Mouse (Mus musculus): ENCODE data around the gene Cacnb4. TPM values are rescaled to one million over a fixed set of nuclear protein-coding genes. Genes with fewer than 3 reads are reported as not detected.

Cacnb4 gene
- total and polyA plus RNA-seq, 3 experiments: not detected

GRCm38 (mm10) chr2:52710804-52711203 lies 34.2 kb upstream of the Cacnb4 start:
- H3K9ac ChIP-seq (ENCODE audit: control insufficient read depth, low read depth, low read length, poor library complexity, severe bottlenecking): no peak overlapping the region
- TF ChIP-seq CHD2 (IDR thresholded peaks at IDR 0.05; ENCODE audit: low read length) (no peak), ZC3H11A (IDR thresholded peaks at IDR 0.05; ENCODE audit: low read depth, low read length) (no peak), CTCF (IDR thresholded peaks at IDR 0.05 in 2 of 3, conservative IDR thresholded peaks at IDR 0.05 in 1 of 3; ENCODE audit: control insufficient read depth in 1 of 3, insufficient read depth in 1 of 3, low read depth in 2 of 3, low read length in 3 of 3, poor library complexity in 1 of 3, severe bottlenecking in 1 of 3) (no peak), MAZ (IDR thresholded peaks at IDR 0.05; ENCODE audit: low read depth, low read length) (no peak), MYC (IDR thresholded peaks at IDR 0.05; ENCODE audit: low read depth, low read length) (no peak), RCOR1 (IDR thresholded peaks at IDR 0.05; ENCODE audit: low read depth, low read length) (no peak), POLR2AphosphoS2 (IDR thresholded peaks at IDR 0.05; ENCODE audit: low read length) (no peak), JUND (IDR thresholded peaks at IDR 0.05; ENCODE audit: low read depth, low read length) (no peak), TCF12 (IDR thresholded peaks at IDR 0.05; ENCODE audit: low read depth, low read length) (no peak), USF1 (IDR thresholded peaks at IDR 0.05; ENCODE audit: low read depth, low read length) (no peak)
- no peaks in the 10 kb centered on the region for H3K4me1 ChIP-seq (ENCODE audit: control insufficient read depth in 1 of 2, insufficient read depth in 2 of 2, low read length in 2 of 2)
- H3K9me3 ChIP-seq (replicated peaks; ENCODE audit: insufficient read depth, low read length): no peaks in the 10 kb centered on the region
- no peaks in the 10 kb centered on the region for H3K27me3 ChIP-seq (ENCODE audit: control insufficient read depth in 1 of 2, insufficient read depth in 2 of 2, low read length in 2 of 2)
- no peak overlapping the region for H3K27ac ChIP-seq (ENCODE audit: control insufficient read depth, low read depth, low read length)
- H3K79me2 ChIP-seq (ENCODE audit: control insufficient read depth, insufficient read depth, low read length, poor library complexity): no peaks in the 10 kb centered on the region
- no peak for DNase-seq (ENCODE audit: low read depth, low spot score)
- H3K4me3 ChIP-seq (ENCODE audit: control insufficient read depth in 1 of 2, insufficient read depth in 1 of 2, low read depth in 2 of 2, low read length in 2 of 2): no peak overlapping the region
- H3K36me3 ChIP-seq (ENCODE audit: control insufficient read depth in 1 of 2, insufficient read depth in 2 of 2, low read length in 2 of 2): peaks cover 0 to 10% of the 10 kb centered on the region in 2 experiments; a peak in 2 of 4 replicates

GRCm38 (mm10) chr2:52709417-52709816 lies 32.8 kb upstream of the Cacnb4 start:
- H3K4me1 ChIP-seq (ENCODE audit: control insufficient read depth in 1 of 2, insufficient read depth in 2 of 2, low read length in 2 of 2): no peaks in the 10 kb centered on the region
- no peaks in the 10 kb centered on the region for H3K27me3 ChIP-seq (ENCODE audit: control insufficient read depth in 1 of 2, insufficient read depth in 2 of 2, low read length in 2 of 2)
- H3K79me2 ChIP-seq (ENCODE audit: control insufficient read depth, insufficient read depth, low read length, poor library complexity): no peaks in the 10 kb centered on the region
- H3K9ac ChIP-seq (ENCODE audit: control insufficient read depth, low read depth, low read length, poor library complexity, severe bottlenecking): no peak overlapping the region
- DNase-seq (ENCODE audit: low read depth, low spot score): no peak
- no peak overlapping the region for H3K4me3 ChIP-seq (ENCODE audit: control insufficient read depth in 1 of 2, insufficient read depth in 1 of 2, low read depth in 2 of 2, low read length in 2 of 2)
- TF ChIP-seq ZC3H11A (IDR thresholded peaks at IDR 0.05; ENCODE audit: low read depth, low read length) (no peak), CHD1 (IDR thresholded peaks at IDR 0.05; ENCODE audit: low read depth, low read length) (no peak), ZMIZ1 (IDR thresholded peaks at IDR 0.05; ENCODE audit: low read depth, low read length) (no peak), TAL1 (IDR thresholded peaks at IDR 0.05; ENCODE audit: low read length) (no peak), TCF12 (IDR thresholded peaks at IDR 0.05; ENCODE audit: low read depth, low read length) (no peak), GATA1 (IDR thresholded peaks at IDR 0.05; ENCODE audit: low read depth, low read length) (no peak), CTCF (IDR thresholded peaks at IDR 0.05 in 2 of 3, conservative IDR thresholded peaks at IDR 0.05 in 1 of 3; ENCODE audit: control insufficient read depth in 1 of 3, insufficient read depth in 1 of 3, low read depth in 2 of 3, low read length in 3 of 3, poor library complexity in 1 of 3, severe bottlenecking in 1 of 3) (no peak), ZKSCAN1 (IDR thresholded peaks at IDR 0.05; ENCODE audit: low read depth, low read length) (no peak), TBP (IDR thresholded peaks at IDR 0.05; ENCODE audit: low read depth, low read length) (no peak), USF2 (IDR thresholded peaks at IDR 0.05; ENCODE audit: borderline replicate concordance in 1 of 2, insufficient read depth in 1 of 2, low read depth in 1 of 2, low read length in 2 of 2) (no peak), KAT2A (conservative IDR thresholded peaks at IDR 0.05; ENCODE audit: low read depth, low read length) (no peak), RAD21 (IDR thresholded peaks at IDR 0.05; ENCODE audit: low read depth, low read length) (no peak), USF1 (IDR thresholded peaks at IDR 0.05; ENCODE audit: low read depth, low read length) (no peak)
- H3K9me3 ChIP-seq (replicated peaks; ENCODE audit: insufficient read depth, low read length): no peaks in the 10 kb centered on the region
- H3K27ac ChIP-seq (ENCODE audit: control insufficient read depth, low read depth, low read length): no peak overlapping the region
- H3K36me3 ChIP-seq (ENCODE audit: control insufficient read depth in 1 of 2, insufficient read depth in 2 of 2, low read length in 2 of 2): peaks cover 0 to 6% of the 10 kb centered on the region in 2 experiments; a peak in 2 of 4 replicates

Data from MEL (cell line).